ENCODE assay signal across 9 mouse cellular contexts in the genomic region with DNA sequence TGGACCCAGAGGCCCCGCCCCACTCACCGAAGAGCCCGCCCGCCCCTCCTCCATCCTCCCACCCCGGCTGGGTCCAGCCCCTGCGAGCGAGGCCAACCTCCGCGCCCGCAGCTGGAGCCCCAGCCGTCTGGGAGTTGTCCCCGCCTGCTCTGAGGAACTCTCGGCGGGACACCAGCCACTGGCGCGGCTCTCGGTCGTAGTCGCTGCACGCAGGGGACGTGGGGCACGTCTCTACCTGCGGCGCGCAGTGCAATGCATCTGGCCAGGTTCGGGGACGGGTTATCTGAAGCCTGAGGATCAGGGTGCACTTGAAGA. TPM values are rescaled to one million over a fixed set of nuclear protein-coding genes. Genes with fewer than 3 reads are reported as not detected.
DNase-seq lines count a peak whose midpoint lies in the region; ATAC-seq and TF ChIP-seq lines count a peak whose summit lies in the region.
"Had no signal": no experiment of that assay in that cellular context is flagged by ENCODE, and none has a peak within 500 bp of the region (broad histone marks: within the 10 kb centered on the region; RNA-seq: fewer than 3 reads in every experiment).

No protein-coding gene starts in this region.

- TF ChIP-seq POLR2A in kidney, adult 2 months (IDR thresholded peaks at IDR 0.05; ENCODE audit: low read depth, low read length) = peak; percentile 32

- H3K36me3 ChIP-seq in kidney, adult 2 months (ENCODE audit: control insufficient read depth, insufficient read depth, low read length) = peaks cover 3% of the 10 kb centered on the region; the same call in 1 of the 2 replicates
- peaks cover 19% of the 10 kb centered on the region for H3K36me3 ChIP-seq in lung, embryonic 15.5 days

- peak overlapping the region; percentile 80 for H3K4me2 ChIP-seq in lung, embryonic 15.5 days

- H3K27ac ChIP-seq in layer of hippocampus, adult 2 months = no peak overlapping the region
- H3K27ac ChIP-seq in kidney, adult 2 months (ENCODE audit: insufficient read depth, low read depth, low read length) = peak overlapping the region; percentile 92
- peak overlapping the region; percentile 95 for H3K27ac ChIP-seq in lung, embryonic 15.5 days

- peak overlapping the region; percentile 63 for H3K9ac ChIP-seq in lung, embryonic 15.5 days

- H3K9me3 ChIP-seq in lung, embryonic 15.5 days = no peaks in the 10 kb centered on the region

- H3K4me3 ChIP-seq in layer of hippocampus, adult 2 months = peak overlapping the region; percentile 49
- peak overlapping the region; percentile 77 for H3K4me3 ChIP-seq in kidney, adult 2 months (ENCODE audit: insufficient read depth, low read depth, low read length)
- H3K4me3 ChIP-seq in lung, embryonic 15.5 days = peak overlapping the region; percentile 56

- peaks cover 3% of the 10 kb centered on the region for H3K4me1 ChIP-seq in kidney, adult 2 months (ENCODE audit: control insufficient read depth, insufficient read depth, low read length)
- H3K4me1 ChIP-seq in lung, embryonic 15.5 days = peaks cover 36% of the 10 kb centered on the region; the same call in 1 of the 2 replicates

- ATAC-seq in lung, embryonic 15.5 days (ENCODE audit: borderline replicate concordance, extremely low read depth, low FRiP score, low TSS enrichment) = peak; percentile 89

- H3K27me3 ChIP-seq in kidney, adult 2 months (replicated peaks; ENCODE audit: control insufficient read depth, insufficient read depth, low read length) = no peaks in the 10 kb centered on the region
- no peaks in the 10 kb centered on the region for H3K27me3 ChIP-seq in lung, embryonic 15.5 days

- WGBS in kidney, adult 2 months = under 1% methylated on average over 27 of the region's 27 CpGs
- WGBS in lung, embryonic 15.5 days = under 1% methylated on average over 27 of the region's 27 CpGs

- peak in 1 of 2 experiments; percentile 18 for DNase-seq in layer of hippocampus, adult 2 months (ENCODE audit: low spot score in 2 of 2)
- DNase-seq in layer of hippocampus, adult 18-20 months (ENCODE audit: low spot score in 2 of 2) = no peak
- peak; percentile 93 for DNase-seq in embryo, embryonic 11 days
- DNase-seq in heart, adult 8-10 months (ENCODE audit: low spot score) = peak; percentile 75
- DNase-seq in kidney, adult 2 months = peak; percentile 94
- peak; percentile 67 for DNase-seq in ovary, postnatal 14 days (ENCODE audit: low spot score)
- DNase-seq in right cerebral cortex, adult 18-20 months = no peak

- TF ChIP-seq CTCF in layer of hippocampus, adult 2 months (conservative IDR thresholded peaks at IDR 0.05) = no peak
- TF ChIP-seq CTCF in kidney, adult 2 months (conservative IDR thresholded peaks at IDR 0.05; ENCODE audit: insufficient read depth, insufficient read length, low read depth, low read length) = no peak

RNA-seq across cellular contexts. Expression of a gene that starts 3.2 kb away (rescaled TPM):
- 1 to 10 TPM; 3.0 to 3.2 TPM for total RNA-seq in layer of hippocampus, adult 2 months (2021)
- 1 to 10 TPM; 1.2 to 3.0 TPM for total RNA-seq in layer of hippocampus, adult 18-20 months (2021)
- 10 to 100 TPM in 2 of 4 experiments, 1 to 10 TPM in 2; 8.0 to 15.1 (median 10.1) TPM for total RNA-seq in heart, adult 8-10 months (2022)
- polyA plus RNA-seq in kidney, adult 2 months (2012; rRNA removed) = 134 and 149 TPM in 2 replicates
- 69.8 and 81.1 TPM in 2 replicates for polyA plus RNA-seq in lung, embryonic 15.5 days (2015; fragmentation: Nextera tagmentation; extraction: Ambion mirVana)

RNA-seq across cellular contexts. Expression of a gene that starts 8.1 kb away (rescaled TPM):
- total RNA-seq in layer of hippocampus, adult 2 months (2021) = not detected
- total RNA-seq in layer of hippocampus, adult 18-20 months (2021) = not detected
- total RNA-seq in heart, adult 8-10 months (2022) = not detected
- polyA plus RNA-seq in kidney, adult 2 months (2012; rRNA removed) = 34.5 and 40.3 TPM in 2 replicates
- polyA plus RNA-seq in lung, embryonic 15.5 days (2015; fragmentation: Nextera tagmentation; extraction: Ambion mirVana) = 0.21 TPM in 1 of 2 replicates, not detected in the other
- total RNA-seq: left cerebral cortex, postnatal 10 days had no signal

Comparison
In these comparisons a context has a peak if more than half of its experiments do, and no peak if none do; other contexts are left out.
1. DNase-seq: peak in embryo, embryonic 11 days (single experiment), heart, adult 8-10 months (single experiment), kidney, adult 2 months (single experiment) and ovary, postnatal 14 days (single experiment); none in layer of hippocampus, adult 18-20 months (0 of 2) and right cerebral cortex, adult 18-20 months (single experiment).
2. Peak in every context shown above with its lines, with median percentiles within 50 percentile points of each other: H3K4me3 ChIP-seq.